Comparison of ENCODE assay signal across 9 mouse cellular contexts in the genomic region with DNA sequence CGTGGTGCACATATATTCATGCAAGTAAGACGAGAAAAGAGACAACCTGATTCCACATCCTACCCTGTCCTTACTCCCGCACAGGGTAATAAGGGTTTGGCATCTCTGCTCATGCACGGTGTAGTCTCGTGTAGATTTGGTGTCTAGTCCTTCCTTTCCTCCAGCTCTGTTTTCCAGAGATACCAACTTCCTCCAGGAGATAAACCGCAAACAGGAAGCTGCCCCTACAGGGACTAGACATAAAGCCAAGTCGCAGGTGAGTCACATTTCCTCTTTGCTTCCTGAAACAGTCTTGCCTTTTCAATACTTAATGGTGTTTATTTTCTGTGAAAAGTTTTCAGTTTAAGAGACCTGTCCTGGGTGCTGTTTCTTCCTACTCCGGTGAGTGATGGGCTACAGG. TPM values are rescaled to one million over a fixed set of nuclear protein-coding genes. Genes with fewer than 3 reads are reported as not detected.
A peak's percentile ranks its signal among the peaks of the same experiment; 100 is the strongest.
DNase-seq lines count a peak whose midpoint lies in the region; ATAC-seq lines count a peak whose summit lies in the region.
"Had no signal": no experiment of that assay in that cellular context is flagged by ENCODE, and none has a peak within 500 bp of the region (broad histone marks: within the 10 kb centered on the region; RNA-seq: fewer than 3 reads in every experiment).

No protein-coding gene starts in this region.

- DNase-seq in lung, postnatal 4 days = no peak
- DNase-seq in forebrain, embryonic 14.5 days (ENCODE audit: low spot score) = no peak
- DNase-seq in thymus, postnatal 0 days (ENCODE audit: low spot score) = no peak
- no peak for DNase-seq in cerebellum, adult 11-12 months

- peaks cover 10% of the 10 kb centered on the region for H3K4me1 ChIP-seq in lung, embryonic 16.5 days (replicated peaks; ENCODE audit: control insufficient read depth, insufficient read depth, low read length)
- 0 out of 2 replicates have a peak, but pooled peaks cover 3% of the 10 kb centered on the region for H3K4me1 ChIP-seq in forebrain, embryonic 14.5 days (ENCODE audit: control insufficient read depth, insufficient read depth, low read length)
- peaks cover 18% of the 10 kb centered on the region for H3K4me1 ChIP-seq in limb, embryonic 13.5 days
- H3K4me1 ChIP-seq in stomach, embryonic 14.5 days (ENCODE audit: control insufficient read depth, insufficient read depth, low read length) = peaks cover 6% of the 10 kb centered on the region; the same call in 1 of the 2 replicates

- no peak overlapping the region for H3K27ac ChIP-seq in lung, embryonic 16.5 days (ENCODE audit: low read length)
- no peak overlapping the region for H3K27ac ChIP-seq in forebrain, embryonic 14.5 days (ENCODE audit: low read depth, low read length)
- no peak overlapping the region for H3K27ac ChIP-seq in limb, embryonic 13.5 days
- no peak overlapping the region for H3K27ac ChIP-seq in stomach, embryonic 14.5 days (ENCODE audit: low read length)

- H3K9me3 ChIP-seq in lung, embryonic 16.5 days (ENCODE audit: control insufficient read depth, low read length) = no peaks in the 10 kb centered on the region
- H3K9me3 ChIP-seq in forebrain, embryonic 14.5 days (replicated peaks; ENCODE audit: control insufficient read depth, low read length) = no peaks in the 10 kb centered on the region
- H3K9me3 ChIP-seq in limb, embryonic 13.5 days = no peaks in the 10 kb centered on the region
- no peaks in the 10 kb centered on the region for H3K9me3 ChIP-seq in stomach, embryonic 14.5 days (ENCODE audit: control insufficient read depth, low read depth, low read length)

- peak overlapping the region; percentile 82 for H3K9ac ChIP-seq in lung, embryonic 16.5 days (ENCODE audit: low read length)
- H3K9ac ChIP-seq in forebrain, embryonic 14.5 days (ENCODE audit: low read length) = peak overlapping the region; percentile 76
- H3K9ac ChIP-seq in limb, embryonic 13.5 days = peak overlapping the region; percentile 73; the same call in 1 of the 2 replicates
- no peak overlapping the region for H3K9ac ChIP-seq in stomach, embryonic 14.5 days (replicated peaks; ENCODE audit: low read depth, low read length)

- H3K4me2 ChIP-seq in lung, embryonic 16.5 days (ENCODE audit: low read depth, low read length) = peak overlapping the region; percentile 84
- H3K4me2 ChIP-seq in forebrain, embryonic 14.5 days (ENCODE audit: low read length) = peak overlapping the region; percentile 87
- peak overlapping the region; percentile 85 for H3K4me2 ChIP-seq in limb, embryonic 13.5 days (replicated peaks)
- H3K4me2 ChIP-seq in stomach, embryonic 14.5 days (replicated peaks; ENCODE audit: low read depth, low read length) = peak overlapping the region; percentile 70

- ATAC-seq in lung, embryonic 16.5 days (ENCODE audit: low read depth) = no peak
- ATAC-seq in forebrain, embryonic 14.5 days = no peak
- ATAC-seq in limb, embryonic 13.5 days (ENCODE audit: low FRiP score, low read depth) = no peak
- no peak for ATAC-seq in stomach, embryonic 14.5 days (ENCODE audit: insufficient number of reproducible peaks, insufficient read depth, low FRiP score, low read depth)

- 52% methylated on average over 8 of the region's 8 CpGs for WGBS in lung, embryonic 16.5 days
- WGBS in forebrain, embryonic 14.5 days = 79% methylated on average over 8 of the region's 8 CpGs
- WGBS in limb, embryonic 13.5 days = 71% methylated on average over 8 of the region's 8 CpGs
- 68% methylated on average over 8 of the region's 8 CpGs for WGBS in stomach, embryonic 14.5 days

- H3K36me3 ChIP-seq in lung, embryonic 16.5 days (ENCODE audit: control insufficient read depth, insufficient read depth, low read length) = no peaks in the 10 kb centered on the region
- 0 out of 2 replicates have a peak, but pooled peaks cover 2% of the 10 kb centered on the region for H3K36me3 ChIP-seq in forebrain, embryonic 14.5 days (ENCODE audit: control insufficient read depth, insufficient read depth, low read length)
- H3K36me3 ChIP-seq in limb, embryonic 13.5 days = peaks cover 14% of the 10 kb centered on the region; the same call in 1 of the 2 replicates
- H3K36me3 ChIP-seq in stomach, embryonic 14.5 days (ENCODE audit: control insufficient read depth, insufficient read depth, low read length) = no peaks in the 10 kb centered on the region

- H3K4me3 ChIP-seq in lung, embryonic 16.5 days (ENCODE audit: low read length) = peak overlapping the region; percentile 76
- peak overlapping the region; percentile 68 for H3K4me3 ChIP-seq in forebrain, embryonic 14.5 days (ENCODE audit: low read depth, low read length)
- H3K4me3 ChIP-seq in limb, embryonic 13.5 days = peak overlapping the region; percentile 70
- peak overlapping the region; percentile 64 for H3K4me3 ChIP-seq in stomach, embryonic 14.5 days (ENCODE audit: low read depth, low read length)

- H3K27me3 ChIP-seq in lung, embryonic 16.5 days (ENCODE audit: control insufficient read depth, insufficient read depth, low read depth, low read length) = no peaks in the 10 kb centered on the region
- no peaks in the 10 kb centered on the region for H3K27me3 ChIP-seq in forebrain, embryonic 14.5 days (replicated peaks; ENCODE audit: control insufficient read depth, insufficient read depth, low read length)
- H3K27me3 ChIP-seq in limb, embryonic 13.5 days = no peaks in the 10 kb centered on the region
- H3K27me3 ChIP-seq in stomach, embryonic 14.5 days (ENCODE audit: control insufficient read depth, insufficient read depth, low read length) = no peaks in the 10 kb centered on the region

RNA-seq across cellular contexts. Expression of a gene that starts 0.9 kb away (rescaled TPM):
- polyA plus RNA-seq in lung, embryonic 16.5 days (2015; fragmentation: Nextera tagmentation; extraction: Ambion mirVana) = 9.5 and 10.5 TPM in 2 replicates
- 15.8 and 18.4 TPM in 2 replicates for polyA plus RNA-seq in forebrain, embryonic 14.5 days (2014; fragmentation: Nextera tagmentation; extraction: Ambion mirVana)
- polyA plus RNA-seq in limb, embryonic 13.5 days (2015; fragmentation: Nextera tagmentation; extraction: Ambion mirVana) = 11.8 and 12.5 TPM in 2 replicates
- polyA plus RNA-seq in stomach, embryonic 14.5 days (2014; fragmentation: Nextera tagmentation; extraction: Ambion mirVana) = 8.9 and 11.6 TPM in 2 replicates
- 1.9 and 2.0 TPM in 2 replicates for polyA plus RNA-seq in thymus, postnatal 0 days (2015; fragmentation: Nextera tagmentation; extraction: Ambion mirVana)

RNA-seq across cellular contexts. Expression of a gene that starts 14.5 kb away (rescaled TPM):
- 0.25 TPM in 1 of 2 replicates, not detected in the other for polyA plus RNA-seq in lung, embryonic 16.5 days (2015; fragmentation: Nextera tagmentation; extraction: Ambion mirVana)
- 3.0 and 3.5 TPM in 2 replicates for polyA plus RNA-seq in forebrain, embryonic 14.5 days (2014; fragmentation: Nextera tagmentation; extraction: Ambion mirVana)
- polyA plus RNA-seq in limb, embryonic 13.5 days (2015; fragmentation: Nextera tagmentation; extraction: Ambion mirVana) = 0.41 TPM in 1 of 2 replicates, not detected in the other
- polyA plus RNA-seq in stomach, embryonic 14.5 days (2014; fragmentation: Nextera tagmentation; extraction: Ambion mirVana) = not detected in 2 replicates
- polyA plus RNA-seq in thymus, postnatal 0 days (2015; fragmentation: Nextera tagmentation; extraction: Ambion mirVana) = 0.35 TPM in 1 of 2 replicates, not detected in the other
- polyA plus RNA-seq: liver, adult 2 months; small intestine, adult 2 months had no signal

RNA-seq across cellular contexts. Expression of a gene that starts 20.9 kb away (rescaled TPM):
- polyA plus RNA-seq in lung, embryonic 16.5 days (2015; fragmentation: Nextera tagmentation; extraction: Ambion mirVana) = 3.1 TPM in 2 replicates
- polyA plus RNA-seq in forebrain, embryonic 14.5 days (2014; fragmentation: Nextera tagmentation; extraction: Ambion mirVana) = 4.5 and 5.9 TPM in 2 replicates
- polyA plus RNA-seq in limb, embryonic 13.5 days (2015; fragmentation: Nextera tagmentation; extraction: Ambion mirVana) = 2.7 and 3.7 TPM in 2 replicates
- 3.3 and 4.5 TPM in 2 replicates for polyA plus RNA-seq in stomach, embryonic 14.5 days (2014; fragmentation: Nextera tagmentation; extraction: Ambion mirVana)
- polyA plus RNA-seq in thymus, postnatal 0 days (2015; fragmentation: Nextera tagmentation; extraction: Ambion mirVana) = 1.1 and 1.6 TPM in 2 replicates

RNA-seq across cellular contexts. Expression of a gene that starts 26.1 kb away (rescaled TPM):
- not detected in 2 replicates for polyA plus RNA-seq in lung, embryonic 16.5 days (2015; fragmentation: Nextera tagmentation; extraction: Ambion mirVana)
- polyA plus RNA-seq in forebrain, embryonic 14.5 days (2014; fragmentation: Nextera tagmentation; extraction: Ambion mirVana) = not detected in 2 replicates
- not detected in 2 replicates for polyA plus RNA-seq in limb, embryonic 13.5 days (2015; fragmentation: Nextera tagmentation; extraction: Ambion mirVana)
- not detected in 2 replicates for polyA plus RNA-seq in stomach, embryonic 14.5 days (2014; fragmentation: Nextera tagmentation; extraction: Ambion mirVana)
- polyA plus RNA-seq in thymus, postnatal 0 days (2015; fragmentation: Nextera tagmentation; extraction: Ambion mirVana) = not detected in 2 replicates
- polyA plus RNA-seq: liver, adult 2 months; small intestine, adult 2 months had no signal

RNA-seq across cellular contexts. Expression of a gene that starts 40.5 kb away (rescaled TPM):
- polyA plus RNA-seq in lung, embryonic 16.5 days (2015; fragmentation: Nextera tagmentation; extraction: Ambion mirVana) = 1.5 and 1.8 TPM in 2 replicates
- polyA plus RNA-seq in forebrain, embryonic 14.5 days (2014; fragmentation: Nextera tagmentation; extraction: Ambion mirVana) = 1.7 and 2.7 TPM in 2 replicates
- 3.2 and 3.3 TPM in 2 replicates for polyA plus RNA-seq in limb, embryonic 13.5 days (2015; fragmentation: Nextera tagmentation; extraction: Ambion mirVana)
- 2.1 and 2.3 TPM in 2 replicates for polyA plus RNA-seq in stomach, embryonic 14.5 days (2014; fragmentation: Nextera tagmentation; extraction: Ambion mirVana)
- 0.21 and 0.42 TPM in 2 replicates for polyA plus RNA-seq in thymus, postnatal 0 days (2015; fragmentation: Nextera tagmentation; extraction: Ambion mirVana)
- polyA plus RNA-seq: liver, adult 2 months; small intestine, adult 2 months had no signal
